Mouse (Mus musculus): Measurements from ENCODE around the gene Heg1.

Gene Heg1

DNA sequence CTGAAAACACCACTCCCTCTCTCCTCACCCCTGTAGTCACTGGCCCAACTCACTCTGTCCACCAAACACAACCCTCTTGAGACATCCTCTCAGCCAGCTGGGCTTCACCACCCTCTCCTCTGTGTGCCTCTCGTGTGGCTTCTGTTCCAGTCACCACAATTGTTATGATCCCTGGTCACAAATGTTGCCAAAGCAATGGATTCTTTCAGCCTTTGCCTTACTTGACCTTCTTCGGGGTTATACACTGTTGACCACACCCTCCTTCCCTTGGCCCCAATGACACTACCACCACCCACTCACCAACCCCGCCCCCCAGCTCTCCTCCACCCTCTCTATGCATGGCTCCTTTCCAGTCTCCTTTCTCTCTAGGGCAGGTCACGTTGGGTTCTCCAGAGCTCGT, 6.3 kb upstream of the Heg1 start:
- DNase-seq: no peak

GRCm38 (mm10) chr16:33680271-33680670, 3.9 kb upstream of the Heg1 start:
- DNase-seq: no peak

DNA sequence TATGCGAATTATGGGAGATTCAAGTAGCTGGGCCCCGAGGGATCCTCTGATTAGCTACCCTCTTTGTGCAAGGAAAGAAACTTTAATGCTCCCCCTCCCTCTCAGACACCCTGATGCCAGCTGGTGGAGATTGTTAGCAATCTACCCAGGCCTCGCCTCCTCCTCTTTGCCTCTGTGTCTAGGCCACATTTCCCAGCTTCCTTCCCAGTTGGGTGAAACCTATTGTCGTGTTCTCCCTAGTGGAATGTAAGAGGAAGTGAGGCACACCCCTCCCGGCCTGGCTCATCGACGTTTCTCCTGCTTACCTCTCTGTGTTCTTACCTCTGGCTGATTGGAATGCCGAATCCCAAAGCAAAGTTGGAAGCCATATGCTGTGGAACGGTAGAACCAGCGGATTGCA, 3.4 kb upstream of the Heg1 start:
- no peak for DNase-seq

DNA sequence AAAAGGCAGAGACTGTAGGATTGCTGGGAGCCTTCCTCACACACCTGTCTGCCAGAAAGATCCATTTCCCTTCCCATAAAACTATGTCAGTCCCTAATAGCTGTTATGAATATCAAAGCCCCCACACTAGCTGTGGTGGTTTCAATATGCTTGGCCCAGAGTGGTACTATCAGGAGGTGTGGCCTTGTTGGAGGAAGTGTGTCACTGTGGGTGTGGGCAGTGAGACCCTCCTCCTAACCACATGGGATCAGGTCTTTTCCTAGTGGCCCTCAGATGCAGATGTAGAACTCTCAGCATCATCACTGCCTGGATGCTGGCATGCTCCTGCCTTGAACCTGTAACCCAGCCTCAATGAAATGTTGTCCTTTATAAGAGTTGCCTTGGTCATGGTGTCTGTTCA, 2.5 kb upstream of the Heg1 start:
- no peak for DNase-seq

GRCm38 (mm10) chr16:33682651-33683050, 1.5 kb upstream of the Heg1 start:
- DNase-seq: no peak

GRCm38 (mm10) chr16:33683206-33684161, 686 bp upstream of the Heg1 start:
- no peak for DNase-seq

DNA sequence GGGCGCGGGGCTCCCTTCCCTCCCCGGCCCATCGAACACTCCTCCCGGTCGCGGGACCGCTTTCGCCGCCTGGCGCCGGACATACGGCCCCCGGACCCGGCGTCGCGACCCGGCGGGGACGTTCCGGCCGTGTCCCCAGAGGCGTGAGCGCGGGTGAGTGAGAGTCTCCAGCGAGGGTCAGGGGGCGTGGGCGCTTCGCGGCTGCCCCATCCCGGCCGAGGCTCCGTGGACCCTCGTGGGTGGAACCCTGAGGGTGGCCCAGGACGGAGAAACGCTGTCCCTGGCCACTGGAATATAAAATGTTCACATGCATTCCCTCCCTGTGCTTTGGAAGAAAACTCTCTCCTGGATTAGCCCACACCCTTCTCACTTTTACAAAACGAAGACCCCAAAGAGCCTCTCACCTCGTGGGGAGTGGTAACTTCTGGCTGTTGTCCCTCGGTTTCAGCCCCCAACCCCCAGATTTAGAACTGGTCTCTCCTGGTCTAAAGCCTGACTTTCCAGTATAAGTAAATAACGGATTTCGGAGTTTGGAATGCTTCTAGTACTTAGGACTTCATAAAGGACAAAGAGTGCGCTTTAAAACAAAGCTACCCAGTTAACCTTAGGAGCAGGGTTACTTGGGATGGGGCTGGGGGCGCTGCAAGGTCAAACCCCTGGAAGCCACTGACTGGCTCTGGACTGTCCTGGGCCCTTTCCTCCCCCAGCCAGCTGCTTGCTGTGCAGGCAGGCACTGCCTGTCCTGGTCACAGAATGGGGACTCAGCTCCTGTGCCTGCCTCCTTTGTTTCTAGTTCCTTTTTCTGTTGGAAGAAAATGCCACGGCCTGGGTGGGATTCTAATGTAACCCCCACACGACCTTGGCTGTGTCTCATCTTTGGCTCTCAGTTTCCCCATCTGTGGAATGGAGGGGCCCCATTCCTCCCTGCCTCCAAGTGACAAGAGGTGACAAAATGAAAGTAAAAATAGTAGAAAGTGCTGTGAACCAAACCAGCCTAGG, 832 bp downstream of the Heg1 start:
- no peak for DNase-seq

- no peak for DNase-seq
Observed at GRCm38 (mm10) chr16:33686056-33686455, 1.9 kb downstream of the Heg1 start.

- no peak for DNase-seq
Observed at GRCm38 (mm10) chr16:33687724-33688123, 3.6 kb downstream of the Heg1 start.

GRCm38 (mm10) chr16:33690975-33691747, 7.0 kb downstream of the Heg1 start:
- DNase-seq: no peak

- no peak for DNase-seq
Observed at GRCm38 (mm10) chr16:33693553-33693952, 9.4 kb downstream of the Heg1 start.

DNA sequence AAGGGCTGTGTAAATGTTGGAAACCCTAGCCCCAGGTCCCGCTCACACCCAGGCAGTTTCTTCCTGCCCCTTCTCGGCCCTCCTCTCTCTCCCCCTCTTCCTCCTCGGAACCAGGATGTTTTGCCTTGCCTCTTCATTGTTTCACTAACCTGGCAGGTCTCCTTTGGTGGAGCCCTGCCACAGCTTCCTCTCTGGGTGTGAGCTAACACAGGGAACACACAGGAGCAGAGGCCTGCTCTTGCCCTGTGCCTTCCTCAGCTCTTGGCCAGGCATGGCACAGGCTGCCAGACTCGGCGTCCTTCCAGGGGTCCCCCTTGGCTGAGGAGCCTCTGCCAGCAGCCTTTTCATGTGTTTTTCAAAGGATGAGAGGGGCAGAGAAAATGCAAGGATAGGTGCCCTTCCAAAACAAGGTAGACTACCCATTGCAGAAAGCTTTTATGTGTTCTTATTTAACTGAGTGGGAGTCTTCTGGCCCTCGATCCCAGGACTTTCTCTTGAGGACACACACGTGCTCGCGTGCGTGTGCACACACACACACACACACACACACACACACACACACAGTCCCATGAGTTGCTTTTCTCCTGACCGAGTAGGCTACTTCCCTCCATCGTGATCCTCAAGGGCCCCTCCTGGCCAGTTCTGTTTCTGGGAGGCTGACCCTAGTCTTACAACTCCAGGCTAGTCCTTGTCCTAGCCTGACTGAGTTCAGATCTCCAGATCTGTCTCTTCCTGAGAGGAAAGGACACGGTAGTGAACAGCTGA, 12.8 kb downstream of the Heg1 start:
- DNase-seq: no peak

DNA sequence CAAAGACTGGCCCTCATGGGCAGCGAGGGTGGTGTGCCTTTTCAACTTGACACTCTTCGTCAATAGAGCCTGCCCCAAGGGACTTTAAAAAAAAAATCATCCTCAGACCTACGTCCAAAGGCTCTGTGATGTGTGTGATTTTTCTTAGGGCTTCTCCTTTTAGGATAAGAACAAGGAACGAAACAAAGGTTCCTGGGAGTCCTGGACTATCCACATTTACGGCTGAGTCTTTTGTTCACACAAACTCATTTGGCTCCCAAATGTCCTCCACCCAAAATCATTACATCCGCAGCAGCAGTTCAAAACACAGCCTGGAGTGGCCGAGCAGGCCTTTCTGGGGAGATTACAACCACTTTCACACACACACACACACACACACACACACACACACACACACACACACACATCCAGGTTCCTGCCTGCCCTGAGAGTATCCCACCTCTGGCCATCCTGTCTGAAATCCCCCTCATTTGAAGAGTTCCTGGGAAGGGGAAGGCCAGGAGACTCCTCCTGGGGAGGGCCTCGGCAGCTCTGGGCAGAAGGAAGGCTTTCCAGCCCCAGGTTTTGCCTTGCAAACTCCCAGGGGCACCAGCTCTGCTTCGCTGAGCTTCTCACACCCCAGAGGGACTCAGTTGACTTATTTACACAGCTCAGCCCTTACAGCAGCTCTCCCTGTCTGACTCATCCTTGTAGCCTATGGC, 13.6 kb downstream of the Heg1 start:
- DNase-seq: no peak

DNA sequence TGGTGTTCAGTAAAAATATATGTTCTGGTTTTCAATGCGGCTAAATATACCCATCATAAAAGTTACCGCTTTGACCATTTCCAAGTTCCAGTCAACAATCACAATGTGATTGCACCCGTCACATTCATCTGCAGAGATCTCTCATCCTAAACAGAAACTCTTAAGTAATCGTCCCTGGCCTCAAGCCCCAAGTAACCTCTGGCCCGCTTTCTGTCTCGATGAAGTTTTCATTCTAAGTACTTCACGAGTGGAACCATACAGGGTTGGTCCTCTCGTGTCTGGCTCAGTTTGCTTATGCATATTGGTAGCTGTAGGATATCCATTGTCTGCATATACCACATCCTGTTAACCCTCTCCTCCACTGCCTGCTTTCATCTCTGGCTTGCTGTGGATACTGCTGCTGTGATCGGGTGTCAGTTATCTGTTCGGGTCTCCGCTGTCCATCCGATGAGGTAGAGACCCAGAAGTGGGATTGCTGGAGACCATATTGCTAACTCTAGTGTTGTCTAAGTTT, 14.2 kb downstream of the Heg1 start:
- DNase-seq: no peak

DNA sequence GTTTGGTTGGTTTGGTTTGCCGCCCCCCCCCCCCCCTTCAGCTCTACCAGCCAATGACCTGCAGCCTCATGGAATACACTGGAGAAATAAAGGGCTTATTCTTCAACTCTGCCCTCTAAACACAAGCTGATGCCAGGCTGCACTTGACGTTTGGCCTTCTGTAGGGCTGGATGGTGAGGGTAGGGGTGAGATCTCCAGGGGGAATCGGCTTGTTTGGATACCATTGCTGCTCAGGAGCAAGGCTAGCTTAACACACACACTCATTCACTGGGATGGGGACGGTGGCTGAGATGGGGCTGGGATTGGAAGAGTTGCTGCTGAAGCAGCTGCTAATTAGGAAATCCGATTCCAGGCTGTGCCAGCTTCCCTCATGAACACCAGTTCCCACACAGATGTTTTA, 16.4 kb downstream of the Heg1 start:
- no peak for DNase-seq

GRCm38 (mm10) chr16:33701872-33702271, 17.7 kb downstream of the Heg1 start:
- DNase-seq: no peak

GRCm38 (mm10) chr16:33704289-33704688, 20.1 kb downstream of the Heg1 start:
- DNase-seq: no peak

GRCm38 (mm10) chr16:33705258-33705657, 21.1 kb downstream of the Heg1 start:
- DNase-seq: no peak

DNA sequence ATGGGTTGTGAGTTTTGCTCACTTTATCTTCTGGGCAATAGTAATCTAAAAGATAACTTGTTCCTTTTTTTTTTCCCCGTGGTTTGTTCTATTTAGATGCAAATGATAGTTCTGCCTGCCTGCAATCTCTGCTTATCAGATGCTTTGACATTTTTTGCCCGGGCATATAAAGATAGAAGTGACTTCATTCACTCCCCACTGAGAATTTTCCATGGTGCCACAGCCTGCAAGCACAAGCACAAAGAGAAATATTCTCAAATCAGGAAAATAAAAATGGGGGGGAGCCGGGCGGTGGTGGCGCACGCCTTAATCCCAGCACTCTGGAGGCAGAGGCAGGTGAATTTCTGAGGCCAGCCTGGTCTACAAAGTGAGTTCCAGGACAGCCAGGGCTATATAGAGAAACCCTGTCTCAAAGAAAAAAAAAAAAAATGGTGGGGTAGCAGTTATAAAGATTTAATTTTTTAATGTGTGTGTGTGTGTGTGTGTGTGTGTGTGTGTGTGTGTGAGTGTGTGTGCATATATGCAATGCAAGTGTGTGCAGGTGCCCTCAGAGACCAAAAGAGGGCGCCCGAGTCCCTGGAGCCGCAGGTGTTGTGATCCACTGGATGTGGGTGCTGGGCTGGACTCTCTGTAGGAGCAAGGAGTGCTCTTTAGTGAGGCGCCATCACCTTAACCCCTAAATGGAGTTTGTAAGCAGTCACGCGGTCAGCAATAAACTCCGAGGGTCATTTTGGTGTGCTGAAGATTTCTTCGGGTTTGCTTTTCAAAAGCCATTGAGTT, 22.1 kb downstream of the Heg1 start:
- no peak for DNase-seq

- no peak for DNase-seq
Observed at GRCm38 (mm10) chr16:33708031-33708430, 23.9 kb downstream of the Heg1 start.
